Mouse (Mus musculus) CD8-positive naive resting alpha-beta T cell, adult 57 days (primary cell): ENCODE measurements around the gene Fancl. TPM values are rescaled to one million over a fixed set of nuclear protein-coding genes. Genes with fewer than 3 reads are reported as not detected.

Experiments used
- total RNA-seq: library from RNA; stranded (reverse); gene quantifications from one replicate; pipeline ENCODE4 v1.2.4, GENCODE M21; 2023

Gene Fancl
- 12.1 TPM for total RNA-seq

DNA sequence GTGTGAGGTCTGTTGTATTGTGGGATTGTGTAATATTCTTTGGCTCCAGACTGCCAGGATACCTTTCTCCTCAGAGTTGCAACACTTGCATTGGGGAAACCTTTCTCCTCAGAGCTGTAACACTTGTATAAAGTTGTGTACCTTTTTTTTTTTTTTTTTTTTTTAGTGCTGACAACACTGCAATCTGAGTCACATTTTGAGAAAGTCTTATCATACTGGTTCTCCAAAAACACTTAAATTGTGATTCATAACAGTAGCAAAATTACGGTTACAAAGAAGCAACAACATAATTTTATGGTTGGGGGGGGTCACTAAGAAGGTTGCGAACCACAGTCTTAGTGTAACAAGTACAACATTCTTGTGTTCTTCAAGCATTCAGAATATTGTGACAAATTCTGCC, at the start of gene Fancl:
Fancl (plus strand) TSS at position 165 of the 400 bp plus-strand sequence.

Other genes starting within 250 kb of the Fancl start
- gene 5730522E02Rik, start 175.4 kb upstream of the Fancl start, total RNA-seq: not detected
- gene Gm6899, start 207.1 kb downstream of the Fancl start, total RNA-seq: not detected
- 43.5 TPM for gene Vrk2, start 207.9 kb downstream of the Fancl start, total RNA-seq